Mouse (Mus musculus): ENCODE measurements around the gene Gm45711. TPM values are rescaled to one million over a fixed set of nuclear protein-coding genes. Genes with fewer than 3 reads are reported as not detected.

Gm45711 gene
- polyA plus RNA-seq, 1 experiment from 2014 or later: not detected

Other genes starting within 250 kb of the Gm45711 start
- gene Cdh5, start 208.5 kb downstream of the Gm45711 start, polyA plus RNA-seq (2015; fragmentation: Nextera tagmentation; extraction: Ambion mirVana): 12.8 TPM in 2 replicates
- gene Bean1, start 139.6 kb downstream of the Gm45711 start, polyA plus RNA-seq (2015; fragmentation: Nextera tagmentation; extraction: Ambion mirVana): 1.8 and 2.0 TPM in 2 replicates
- 43.1 and 46.3 TPM in 2 replicates for gene Tk2, start 61.5 kb downstream of the Gm45711 start, polyA plus RNA-seq (2015; fragmentation: Nextera tagmentation; extraction: Ambion mirVana)
- gene Cklf, start 59.2 kb downstream of the Gm45711 start, polyA plus RNA-seq (2015; fragmentation: Nextera tagmentation; extraction: Ambion mirVana): 34.4 and 36.5 TPM in 2 replicates
- not detected in 2 replicates for gene Cmtm2a, start 16.9 kb downstream of the Gm45711 start, polyA plus RNA-seq (2015; fragmentation: Nextera tagmentation; extraction: Ambion mirVana)
- not detected in 2 replicates for gene Cmtm1, start 64 bp upstream of the Gm45711 start, polyA plus RNA-seq (2015; fragmentation: Nextera tagmentation; extraction: Ambion mirVana)
- gene Gm11020, start 11.5 kb upstream of the Gm45711 start, polyA plus RNA-seq (2015; fragmentation: Nextera tagmentation; extraction: Ambion mirVana): not detected in 2 replicates
- not detected in 2 replicates for gene Cmtm2b, start 12.1 kb upstream of the Gm45711 start, polyA plus RNA-seq (2015; fragmentation: Nextera tagmentation; extraction: Ambion mirVana)
- gene Cmtm3, start 29.3 kb upstream of the Gm45711 start, polyA plus RNA-seq (2015; fragmentation: Nextera tagmentation; extraction: Ambion mirVana): 31.4 and 34.9 TPM in 2 replicates
- 1.8 TPM in 2 replicates for gene Cmtm4, start 85.7 kb upstream of the Gm45711 start, polyA plus RNA-seq (2015; fragmentation: Nextera tagmentation; extraction: Ambion mirVana)
- gene Dync1li2, start 133.0 kb upstream of the Gm45711 start, polyA plus RNA-seq (2015; fragmentation: Nextera tagmentation; extraction: Ambion mirVana): 120 and 124 TPM in 2 replicates
- 0.18 and 0.27 TPM in 2 replicates for gene Terb1, start 199.8 kb upstream of the Gm45711 start, polyA plus RNA-seq (2015; fragmentation: Nextera tagmentation; extraction: Ambion mirVana)
- 107 and 117 TPM in 2 replicates for gene Nae1, start 224.6 kb upstream of the Gm45711 start, polyA plus RNA-seq (2015; fragmentation: Nextera tagmentation; extraction: Ambion mirVana)
- 1.7 and 2.2 TPM in 2 replicates for gene Car7, start 224.6 kb upstream of the Gm45711 start, polyA plus RNA-seq (2015; fragmentation: Nextera tagmentation; extraction: Ambion mirVana)